Mouse (Mus musculus) lung, postnatal 0 days (tissue): ENCODE results near the gene Lactb.

Experiments
- CTCF ChIP-seq: IDR thresholded peaks from 2 replicates; pipeline ENCODE4 v1.5.1; 2016; ENCODE audit warnings: antibody characterized with exemption, mild to moderate bottlenecking
- EP300 ChIP-seq: IDR thresholded peaks from 2 replicates; pipeline ENCODE4 v1.6.1; 2016; ENCODE audit warnings: antibody characterized with exemption, mild to moderate bottlenecking, control low read depth

DNA sequence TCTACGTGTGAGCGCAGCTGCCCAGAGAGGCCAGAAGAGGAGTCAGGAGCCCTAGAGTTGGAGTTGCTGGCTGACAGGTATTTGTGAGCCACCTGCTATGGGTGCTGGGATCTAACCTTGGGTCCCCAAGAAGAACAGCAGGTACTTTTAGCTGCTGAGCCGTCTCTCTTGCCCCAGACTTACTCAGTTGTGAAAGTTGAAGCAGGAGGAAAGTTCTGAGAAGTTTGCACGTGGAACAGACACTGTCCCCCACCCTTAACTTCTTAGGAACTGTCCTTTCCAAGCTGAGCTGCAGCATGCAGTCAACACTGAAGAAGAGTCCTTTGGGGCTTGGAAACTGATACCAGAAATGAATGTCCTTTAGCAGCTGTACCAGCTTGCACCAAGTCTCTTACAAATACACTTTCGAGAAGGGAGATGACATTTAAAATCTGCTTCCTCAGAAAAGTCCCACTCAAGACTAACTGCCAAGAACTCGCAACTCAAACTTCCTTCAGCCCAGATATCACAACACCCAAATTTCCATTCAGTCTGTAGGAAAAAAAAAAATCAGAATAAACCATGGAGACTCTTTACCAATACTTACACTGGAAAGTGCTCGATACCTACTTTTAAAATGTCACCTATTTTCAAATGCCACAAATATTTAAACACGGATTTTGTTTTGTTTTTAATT lies 57.9 kb downstream of the Lactb start:
- no peak for TF ChIP-seq CTCF
- TF ChIP-seq EP300, result no peak
